Mouse (Mus musculus) embryonic facial prominence, embryonic 13.5 days (tissue): ENCODE data around the gene Snap23. TPM values are rescaled to one million over a fixed set of nuclear protein-coding genes. Genes with fewer than 3 reads are reported as not detected.

ENCODE experiments used
- ATAC-seq: fragments of 200-750 bp; cut with Nextera tagmentation; 2 replicates; pipeline ENCODE4 v1.8.0; 2017; ENCODE audit warnings: low read depth; ENCODE audit not compliant: insufficient number of reproducible peaks, insufficient read depth, low FRiP score, low TSS enrichment
- H3K27ac ChIP-seq: fragments of 300-500 bp; sonication (generic); 2 replicates; pipeline ENCODE4 v1.5.1; 2015; ENCODE audit warnings: moderate library complexity, mild to moderate bottlenecking, inconsistent platforms
- H3K27me3 ChIP-seq: fragments of 300-500 bp; sonication (generic); 2 replicates; pipeline ENCODE4 v1.6.1; 2015; ENCODE audit warnings: mild to moderate bottlenecking, inconsistent platforms
- H3K36me3 ChIP-seq: fragments of 300-500 bp; sonication (generic); 2 replicates; pipeline ENCODE4 v1.6.1; 2015; ENCODE audit warnings: mild to moderate bottlenecking, inconsistent platforms
- H3K4me1 ChIP-seq: fragments of 300-500 bp; sonication (generic); 2 replicates; pipeline ENCODE4 v1.6.1; 2015; ENCODE audit warnings: inconsistent platforms
- H3K4me2 ChIP-seq: fragments of 300-500 bp; sonication (generic); 2 replicates; pipeline ENCODE4 v1.6.1; 2015; ENCODE audit warnings: moderate library complexity, mild to moderate bottlenecking, inconsistent platforms
- H3K4me3 ChIP-seq: fragments of 300-500 bp; sonication (generic); 2 replicates; pipeline ENCODE4 v1.5.1; 2015; ENCODE audit warnings: mild to moderate bottlenecking, inconsistent platforms
- H3K9ac ChIP-seq: fragments of 300-500 bp; sonication (generic); 2 replicates; pipeline ENCODE4 v1.6.1; 2015; ENCODE audit warnings: mild to moderate bottlenecking, inconsistent platforms
- H3K9me3 ChIP-seq: fragments of 300-500 bp; sonication (generic); 2 replicates; pipeline ENCODE4 v1.6.1; 2016; ENCODE audit warnings: inconsistent platforms
- WGBS: fragments of 180-500 bp; shearing (Covaris S2); methylation state at CpG from one replicate; pipeline ENCODE4 v1.1.7; 2015; ENCODE audit warnings: mixed read lengths; 5-methylcytosine and 5-hydroxymethylcytosine counted together
- polyA plus RNA-seq: library from polyadenylated mRNA; unstranded; fragments of >200 nt; fragmentation: Nextera tagmentation; extraction: Ambion mirVana; gene quantifications from 2 replicates; pipeline ENCODE4 v1.2.1, GENCODE M21; 2015

Snap23 gene
- polyA plus RNA-seq = 51.7 and 54.5 TPM in 2 replicates

DNA sequence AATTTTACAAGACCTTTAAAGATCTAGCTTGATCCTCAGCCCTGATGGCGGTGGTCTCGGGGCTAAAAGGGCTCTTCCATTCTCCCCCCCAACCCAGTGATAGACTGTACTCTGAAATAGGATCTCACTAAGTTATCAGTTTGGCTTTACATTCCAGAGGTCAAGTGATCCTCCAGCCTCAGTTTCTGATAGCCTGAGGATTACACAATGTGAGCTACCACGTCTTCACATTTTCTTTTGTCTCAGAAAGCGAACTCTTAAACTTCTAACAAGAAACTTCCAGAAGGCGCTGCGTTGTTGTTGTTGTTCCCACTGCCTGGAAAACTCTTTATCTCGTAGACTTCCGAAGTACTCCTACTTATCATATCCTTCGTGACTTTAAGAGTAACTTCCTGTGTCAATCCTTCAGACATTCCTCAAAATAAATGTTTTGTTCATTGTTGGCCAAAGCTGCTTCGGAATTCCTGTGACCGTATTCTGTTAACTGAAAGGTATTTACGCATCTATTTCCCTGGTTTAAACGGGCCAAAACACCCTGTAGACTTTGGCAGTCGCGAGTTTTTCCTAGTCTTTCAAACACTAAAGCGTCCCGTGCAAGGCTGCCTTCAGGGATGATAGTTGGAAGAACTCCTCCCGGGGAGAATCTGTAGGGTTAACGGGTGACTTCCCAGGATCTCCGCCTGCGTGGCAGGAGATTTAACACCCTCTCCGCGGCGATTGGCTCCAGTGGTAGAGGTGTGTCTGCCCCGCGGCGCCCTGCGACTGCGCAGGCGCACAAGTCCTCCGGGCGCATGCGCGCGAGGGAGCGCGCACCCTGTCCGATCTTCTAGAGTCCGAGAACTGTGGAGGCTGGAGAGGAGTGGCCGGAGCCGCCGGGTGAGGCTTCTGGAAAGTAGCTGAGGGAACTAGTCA, at the start of gene Snap23:
Gene Snap23, plus strand, starts transcription at position 786 of the 912 bp plus-strand sequence.
- peak; percentile 92 for ATAC-seq
- WGBS = 1% methylated on average over 42 of the region's 42 CpGs

DNA sequence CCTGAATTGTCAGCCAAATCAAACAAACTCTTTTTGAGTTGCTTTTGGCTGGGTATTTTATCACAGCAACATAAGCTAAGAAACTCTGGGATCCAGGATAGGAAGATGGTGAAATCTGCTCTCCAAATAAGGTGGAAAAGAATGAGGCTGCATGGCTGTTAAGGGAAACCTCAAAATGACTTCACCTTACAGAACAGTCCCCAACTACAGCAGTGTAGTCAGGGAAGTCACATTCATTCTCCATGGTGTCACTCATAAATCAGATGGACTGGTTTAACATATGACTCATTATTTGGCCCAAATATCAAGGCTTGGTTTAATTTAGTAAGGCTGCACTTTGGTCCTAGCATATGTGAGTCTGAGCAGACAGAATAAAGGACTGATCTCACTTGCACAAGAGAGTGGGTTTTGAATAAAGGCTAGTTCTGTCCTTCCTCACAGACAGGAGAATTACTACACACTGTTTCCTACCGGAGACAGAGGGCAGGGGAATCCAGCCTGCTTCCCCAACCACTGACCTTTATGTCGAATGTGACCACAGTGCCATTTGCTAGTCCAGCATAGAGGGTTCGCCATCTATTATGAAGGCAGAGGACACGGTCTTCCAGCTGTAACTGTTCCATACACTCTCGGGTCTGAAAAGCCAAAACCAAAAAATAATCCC, 48.8 kb upstream of the Snap23 start:
- Histone ChIP-seq H3K27ac (no peak overlapping the region), H3K4me2 (no peak overlapping the region), H3K27me3 (no peaks in the 10 kb centered on the region), H3K4me3 (no peak overlapping the region), H3K4me1 (no peaks in the 10 kb centered on the region), H3K9ac (no peak overlapping the region), H3K9me3 (no peaks in the 10 kb centered on the region), H3K36me3 (peaks cover 92% of the 10 kb centered on the region)
- 92% methylated on average over 5 of the region's 5 CpGs for WGBS
- no peak for ATAC-seq

More for the DNA sequence above, at the start of gene Snap23:
- Histone ChIP-seq H3K4me1 (peaks cover 21% of the 10 kb centered on the region), H3K36me3 (peaks cover 11% of the 10 kb centered on the region), H3K4me2 (peak within 1 kb of the TSS; percentile 73), H3K27me3 (no peaks in the 10 kb centered on the region), H3K4me3 (peak within 1 kb of the TSS; percentile 80), H3K27ac (peak within 1 kb of the TSS; percentile 89), H3K9ac (peak within 1 kb of the TSS; percentile 88), H3K9me3 (no peaks in the 10 kb centered on the region)

DNA sequence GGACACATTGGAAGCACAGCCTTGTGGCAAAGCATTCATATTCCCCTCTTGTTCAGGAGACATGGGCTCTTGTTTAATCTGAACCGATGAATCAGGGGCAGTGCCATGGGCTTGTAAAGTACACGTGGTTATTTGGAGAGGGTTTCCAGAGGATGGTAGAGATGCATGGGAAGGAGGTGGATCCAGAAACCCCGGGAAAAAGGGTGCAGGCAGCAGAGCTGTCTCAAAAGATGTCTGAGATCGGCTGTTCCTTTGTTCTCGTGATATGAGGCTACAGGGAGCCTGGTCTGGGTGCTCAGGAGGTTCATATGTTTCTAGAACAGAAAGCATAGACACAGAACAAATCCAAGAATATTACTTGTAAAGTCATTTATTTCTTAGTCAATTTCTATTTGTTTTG, 40.7 kb upstream of the Snap23 start:
- 92% methylated on average over 5 of the region's 5 CpGs for WGBS

DNA sequence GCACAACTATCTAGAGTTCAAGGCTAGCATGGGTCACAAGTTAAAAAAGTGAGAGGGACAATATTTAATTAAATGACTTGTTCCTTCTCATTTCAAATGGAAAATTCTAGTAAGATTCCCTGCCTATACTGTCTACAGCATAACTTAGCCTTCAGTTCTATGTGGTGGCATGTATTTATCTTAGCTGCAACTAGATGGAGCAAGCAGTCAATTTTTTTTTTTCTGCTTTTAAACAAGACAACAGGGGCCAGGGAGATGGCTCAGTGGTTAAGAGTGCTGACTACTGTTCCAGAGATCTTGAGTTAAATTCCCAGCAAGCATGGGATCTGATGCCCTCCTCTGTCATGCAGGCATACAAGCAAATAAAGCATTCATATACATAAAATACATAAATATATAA, 37.9 kb upstream of the Snap23 start:
- Histone ChIP-seq H3K4me3 (no peak overlapping the region), H3K9ac (no peak overlapping the region), H3K9me3 (no peaks in the 10 kb centered on the region), H3K36me3 (peaks cover 84% of the 10 kb centered on the region), H3K4me2 (no peak overlapping the region), H3K4me1 (no peaks in the 10 kb centered on the region), H3K27ac (no peak overlapping the region), H3K27me3 (no peaks in the 10 kb centered on the region)
- no peak for ATAC-seq

More for the DNA sequence above, 40.7 kb upstream of the Snap23 start:
- no peak overlapping the region for H3K27ac ChIP-seq
- H3K9me3 ChIP-seq = no peaks in the 10 kb centered on the region
- ATAC-seq = no peak
- H3K4me1 ChIP-seq = no peaks in the 10 kb centered on the region
- no peak overlapping the region for H3K9ac ChIP-seq
- no peak overlapping the region for H3K4me2 ChIP-seq
- H3K27me3 ChIP-seq = no peaks in the 10 kb centered on the region
- H3K4me3 ChIP-seq = no peak overlapping the region
- peaks cover 86% of the 10 kb centered on the region for H3K36me3 ChIP-seq

DNA sequence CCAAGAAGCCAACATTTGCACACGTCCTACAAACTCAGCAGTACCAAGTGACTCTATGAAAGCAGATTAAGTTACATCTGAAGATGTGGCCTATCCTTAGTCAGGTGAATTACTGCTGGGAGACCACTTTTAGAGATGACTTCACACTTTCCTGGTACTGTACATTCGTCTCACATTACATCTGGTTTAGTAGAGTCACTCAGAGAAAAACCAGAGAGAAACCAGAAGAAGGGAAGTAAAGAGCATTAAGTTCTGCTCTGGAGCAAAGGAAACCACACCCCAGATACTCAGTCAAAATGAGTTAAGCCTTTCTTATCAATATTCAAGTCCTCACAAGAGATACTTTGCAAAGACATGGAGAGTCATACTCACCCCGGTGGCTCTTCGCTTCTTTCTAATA, 36.2 kb upstream of the Snap23 start:
- H3K9ac ChIP-seq = no peak overlapping the region
- H3K4me1 ChIP-seq = no peaks in the 10 kb centered on the region
- H3K4me2 ChIP-seq = no peak overlapping the region
- 88% methylated on average over 4 of the region's 4 CpGs for WGBS
- H3K36me3 ChIP-seq = peaks cover 80% of the 10 kb centered on the region
- no peak overlapping the region for H3K4me3 ChIP-seq
- ATAC-seq = no peak
- no peaks in the 10 kb centered on the region for H3K9me3 ChIP-seq
- no peak overlapping the region for H3K27ac ChIP-seq
- no peaks in the 10 kb centered on the region for H3K27me3 ChIP-seq

DNA sequence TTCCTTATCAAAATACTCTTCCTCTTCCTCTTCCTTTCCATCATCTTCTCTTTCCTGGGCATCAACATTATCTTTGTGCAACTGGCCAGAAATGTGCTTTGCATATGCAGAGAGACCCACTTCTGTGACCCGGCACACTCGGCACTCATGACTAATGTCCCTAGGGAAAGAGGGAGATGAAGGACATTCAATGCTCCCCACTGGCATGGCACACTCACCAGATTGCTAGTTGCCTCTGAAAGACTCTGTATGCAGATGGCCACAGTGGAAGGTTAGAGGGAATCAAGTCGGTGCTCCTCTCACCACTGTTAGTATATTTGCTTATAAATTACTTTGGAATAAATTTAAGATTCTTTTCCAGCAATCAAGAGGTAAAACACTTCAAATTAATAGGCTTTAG, 28.1 kb upstream of the Snap23 start:
- Histone ChIP-seq H3K4me2 (0 out of 2 replicates have a peak overlapping the region, but pooled peaks have one; percentile 3), H3K9ac (no peak overlapping the region), H3K36me3 (peaks cover 21% of the 10 kb centered on the region), H3K4me1 (peaks cover 15% of the 10 kb centered on the region), H3K27me3 (no peaks in the 10 kb centered on the region), H3K9me3 (no peaks in the 10 kb centered on the region), H3K4me3 (no peak overlapping the region), H3K27ac (peak overlapping the region; percentile 33; the same call in 1 of the 2 replicates)
- ATAC-seq = no peak
- WGBS = 74% methylated on average over 3 of the region's 3 CpGs

DNA sequence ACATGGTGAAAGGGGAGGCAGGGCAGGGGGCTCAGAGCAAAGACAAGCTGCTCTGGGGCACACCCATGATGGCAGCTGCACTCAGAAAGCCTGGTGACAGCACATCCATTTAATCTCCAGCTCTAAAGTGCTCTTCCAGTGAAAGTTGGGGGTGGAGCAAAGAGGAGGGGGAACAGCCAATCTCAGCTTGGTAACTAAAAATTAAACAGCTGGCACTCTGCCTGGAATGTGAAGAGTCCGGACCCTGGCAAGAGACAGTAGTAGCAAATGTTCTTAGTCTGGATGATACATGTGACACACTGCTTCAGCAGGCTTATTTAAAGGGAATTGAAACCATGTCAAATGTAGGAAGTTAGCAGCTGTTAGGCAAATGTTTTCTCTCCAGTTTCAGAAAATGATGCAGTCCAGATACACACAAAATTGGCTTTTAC, 27.7 kb upstream of the Snap23 start:
- Histone ChIP-seq H3K4me3 (no peak overlapping the region), H3K9ac (no peak overlapping the region), H3K27me3 (no peaks in the 10 kb centered on the region), H3K4me1 (peaks cover 15% of the 10 kb centered on the region), H3K9me3 (no peaks in the 10 kb centered on the region), H3K4me2 (0 out of 2 replicates have a peak overlapping the region, but pooled peaks have one; percentile 3), H3K27ac (peak overlapping the region; percentile 33), H3K36me3 (peaks cover 18% of the 10 kb centered on the region)
- WGBS = 13% methylated on average over 1 of the region's 1 CpGs
- ATAC-seq = peak; percentile 67

DNA sequence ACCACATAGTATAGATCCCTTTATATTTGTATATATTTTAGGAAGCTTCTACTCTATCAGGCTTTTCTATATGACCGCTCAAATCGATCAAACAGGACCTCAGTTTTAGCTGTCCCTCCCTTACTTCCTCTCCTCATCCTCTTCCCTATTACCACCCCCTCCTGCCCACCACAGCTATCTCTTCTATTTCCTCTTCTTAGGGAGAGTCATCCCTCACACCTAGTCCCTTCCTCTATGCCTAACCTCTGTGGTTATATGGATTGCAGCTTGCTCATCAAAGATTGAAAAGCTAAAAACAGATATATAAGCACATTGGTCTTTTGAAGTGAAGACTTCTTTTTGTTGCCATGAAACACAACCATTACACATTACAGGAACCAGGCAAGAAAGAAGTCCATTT, 22.7 kb upstream of the Snap23 start:
- H3K4me2 ChIP-seq = no peak overlapping the region
- peaks cover 31% of the 10 kb centered on the region for H3K36me3 ChIP-seq
- no peaks in the 10 kb centered on the region for H3K9me3 ChIP-seq
- no peak for ATAC-seq
- no peak overlapping the region for H3K9ac ChIP-seq
- H3K4me1 ChIP-seq = peaks cover 9% of the 10 kb centered on the region
- no peak overlapping the region for H3K27ac ChIP-seq
- H3K4me3 ChIP-seq = no peak overlapping the region
- no peaks in the 10 kb centered on the region for H3K27me3 ChIP-seq
- 99% methylated on average over 2 of the region's 2 CpGs for WGBS

DNA sequence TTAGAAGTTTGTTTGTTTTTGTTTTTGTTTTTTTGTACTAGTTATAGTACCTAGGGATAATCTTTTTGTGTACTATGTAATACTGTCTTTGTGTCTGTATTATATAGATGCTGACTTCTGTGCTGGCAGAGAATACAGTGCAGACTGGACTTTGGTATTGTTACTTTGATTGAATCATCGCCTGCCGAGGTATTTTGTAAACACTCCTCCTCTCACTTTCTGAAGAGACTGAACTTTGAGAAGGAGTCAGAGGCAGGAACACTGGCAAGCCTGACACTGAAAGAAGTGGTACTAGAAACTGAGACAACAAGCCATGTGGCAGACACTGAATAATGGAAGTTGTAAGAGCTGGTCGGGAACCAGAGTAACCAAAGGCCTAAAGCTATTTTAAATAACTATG, 10.6 kb upstream of the Snap23 start:
- Histone ChIP-seq H3K27ac (no peak overlapping the region), H3K27me3 (no peaks in the 10 kb centered on the region), H3K9ac (no peak overlapping the region), H3K9me3 (no peaks in the 10 kb centered on the region), H3K4me1 (0 out of 2 replicates have a peak, but pooled peaks cover 3% of the 10 kb centered on the region), H3K36me3 (peaks cover 25% of the 10 kb centered on the region), H3K4me3 (no peak overlapping the region), H3K4me2 (no peak overlapping the region)
- 84% methylated on average over 3 of the region's 3 CpGs for WGBS
- ATAC-seq = no peak

DNA sequence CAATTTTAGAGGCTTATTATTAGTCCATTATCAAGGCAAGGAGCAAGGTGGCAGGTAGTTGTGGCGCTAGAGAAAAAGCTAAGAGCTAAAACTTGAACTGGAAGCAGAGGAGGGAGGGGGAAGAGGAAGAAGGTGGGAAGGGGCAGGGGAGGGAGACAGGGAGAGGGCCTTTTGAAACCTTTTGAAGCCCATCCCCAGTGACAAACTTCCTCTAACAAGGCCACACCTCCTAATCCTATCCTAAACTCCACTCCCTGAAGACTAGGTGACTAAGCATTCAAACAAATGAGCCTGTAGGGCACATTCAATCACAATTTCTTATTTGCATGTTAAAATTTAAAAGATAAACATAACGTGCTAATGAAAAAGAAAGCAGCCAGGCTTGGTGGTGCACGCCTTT, 8.7 kb upstream of the Snap23 start:
- H3K9me3 ChIP-seq = no peaks in the 10 kb centered on the region
- 88% methylated on average over 3 of the region's 3 CpGs for WGBS
- H3K4me3 ChIP-seq = no peak overlapping the region
- H3K9ac ChIP-seq = no peak overlapping the region
- H3K27me3 ChIP-seq = no peaks in the 10 kb centered on the region
- H3K27ac ChIP-seq = no peak overlapping the region
- H3K4me1 ChIP-seq = peaks cover 13% of the 10 kb centered on the region; the same call in 1 of the 2 replicates
- ATAC-seq = no peak
- H3K4me2 ChIP-seq = no peak overlapping the region
- H3K36me3 ChIP-seq = peaks cover 10% of the 10 kb centered on the region

DNA sequence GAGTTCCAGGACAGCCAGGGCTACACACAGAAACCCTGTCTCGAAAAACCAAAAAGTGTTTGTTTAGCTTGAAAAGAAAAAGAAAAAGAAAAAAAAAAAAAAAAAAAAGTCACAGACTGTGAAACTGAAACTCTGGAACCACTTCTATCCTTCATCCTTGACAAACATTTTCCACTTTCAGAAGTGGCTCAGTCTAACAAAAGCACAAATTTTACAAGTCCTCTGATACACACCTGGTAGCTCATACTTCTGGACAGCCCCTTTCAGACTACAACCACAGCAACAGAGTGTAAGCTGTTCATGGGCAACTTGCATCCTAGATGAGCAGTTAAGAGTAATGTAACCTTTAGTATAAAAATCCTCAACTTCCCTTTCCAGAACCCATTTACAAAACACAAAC, 5.9 kb upstream of the Snap23 start:
- Histone ChIP-seq H3K27me3 (no peaks in the 10 kb centered on the region), H3K4me1 (peaks cover 13% of the 10 kb centered on the region; the same call in 1 of the 2 replicates), H3K4me3 (no peak overlapping the region), H3K9ac (no peak overlapping the region), H3K4me2 (no peak overlapping the region), H3K36me3 (no peaks in the 10 kb centered on the region), H3K9me3 (no peaks in the 10 kb centered on the region), H3K27ac (no peak overlapping the region)
- ATAC-seq = no peak
- WGBS = 73% methylated on average over 1 of the region's 1 CpGs
